24 mouse cellular contexts compared by ENCODE assay signal in genomic region chr7:43547666-43548065, GRCm38 (mm10). TPM values are rescaled to one million over a fixed set of nuclear protein-coding genes. Genes with fewer than 3 reads are reported as not detected.
A peak's percentile ranks its signal among the peaks of the same experiment; 100 is the strongest.
DNase-seq lines count a peak whose midpoint lies in the region; TF ChIP-seq lines count a peak whose summit lies in the region.
"Had no signal": no experiment of that assay in that cellular context is flagged by ENCODE, and none has a peak within 500 bp of the region (broad histone marks: within the 10 kb centered on the region; RNA-seq: fewer than 3 reads in every experiment).

No protein-coding gene starts in this region.

- TF ChIP-seq CTCF in cerebellum, adult 2 months (IDR thresholded peaks at IDR 0.05; ENCODE audit: borderline replicate concordance, insufficient read depth, low read depth, low read length): no peak

- no peak overlapping the region for H3K4me3 ChIP-seq in cerebellum, adult 2 months (replicated peaks; ENCODE audit: insufficient read depth, low read depth, low read length)
- H3K4me3 ChIP-seq: embryonic facial prominence, embryonic 12.5 days; hindbrain, embryonic 13.5 days; limb, embryonic 13.5 days had no signal

- peaks cover 15% of the 10 kb centered on the region for H3K4me1 ChIP-seq in cerebellum, adult 2 months (ENCODE audit: control insufficient read depth, insufficient read depth, low read length)
- H3K4me1 ChIP-seq: embryonic facial prominence, embryonic 12.5 days; hindbrain, embryonic 13.5 days; limb, embryonic 13.5 days had no signal

- 0 out of 2 replicates have a peak overlapping the region, but pooled peaks have one; percentile 20 for H3K27ac ChIP-seq in cerebellum, adult 2 months (ENCODE audit: insufficient read depth, low read length)
- H3K27ac ChIP-seq: embryonic facial prominence, embryonic 12.5 days; hindbrain, embryonic 13.5 days; limb, embryonic 13.5 days; liver, embryonic 14.5 days had no signal

- no peaks in the 10 kb centered on the region for H3K27me3 ChIP-seq in cerebellum, adult 2 months (ENCODE audit: control insufficient read depth, insufficient read depth, low read length)
- H3K27me3 ChIP-seq: embryonic facial prominence, embryonic 12.5 days; hindbrain, embryonic 13.5 days; limb, embryonic 13.5 days had no signal

- no peak for TF ChIP-seq POLR2A in cerebellum, adult 2 months (IDR thresholded peaks at IDR 0.05; ENCODE audit: borderline replicate concordance, insufficient read depth, low read length)

- peak; percentile 46 to 70 for DNase-seq in layer of hippocampus, adult 18-20 months (ENCODE audit: low spot score in 2 of 2)
- DNase-seq in layer of hippocampus, adult 11-12 months (ENCODE audit: low spot score): no peak
- peak; percentile 98 for DNase-seq in R1 (ENCODE audit: low read depth, low spot score)
- peak; percentile 60 to 77 for DNase-seq in cerebellum, adult 2 months
- DNase-seq in layer of hippocampus, postnatal 36 days: peak; percentile 15 to 40
- DNase-seq in testis, postnatal 10 days (ENCODE audit: low spot score): no peak
- DNase-seq in right cerebral cortex, postnatal 25 days: no peak
- DNase-seq: gastrocnemius, postnatal 36 days; heart, postnatal 14 days; kidney, postnatal 4 days; midbrain, embryonic 14.5 days; thymus, adult 18-20 months had no signal

- 16% methylated on average over 5 of the region's 5 CpGs for WGBS in cerebellum, adult 2 months

RNA-seq across cellular contexts. Expression of gene Cd33, which starts 3.4 kb away (rescaled TPM):
- 1 to 10 TPM; 2.9 to 4.6 TPM for total RNA-seq in layer of hippocampus, adult 18-20 months (2021)
- 1.9 and 2.4 TPM in 2 replicates for polyA plus RNA-seq in cerebellum, adult 2 months (2012; rRNA removed)
- total RNA-seq in layer of hippocampus, postnatal 36 days (2021): 1 to 10 TPM; 4.2 TPM

RNA-seq across cellular contexts. Expression of gene Zfp658, which starts 14.4 kb away (rescaled TPM):
- 1 to 10 TPM; 5.5 to 6.9 TPM for total RNA-seq in layer of hippocampus, adult 18-20 months (2021)
- 10.3 and 10.9 TPM in 2 replicates for polyA plus RNA-seq in cerebellum, adult 2 months (2012; rRNA removed)
- 1 to 10 TPM; 5.5 to 6.6 TPM for total RNA-seq in layer of hippocampus, postnatal 36 days (2021)

RNA-seq across cellular contexts. Expression of gene Zfp719, which starts 31.7 kb away (rescaled TPM):
- total RNA-seq in layer of hippocampus, adult 18-20 months (2021): 10 to 100 TPM; 18.5 to 19.1 TPM
- polyA plus RNA-seq in cerebellum, adult 2 months (2012; rRNA removed): 11.6 and 13.2 TPM in 2 replicates
- 10 to 100 TPM; 22.0 to 22.1 TPM for total RNA-seq in layer of hippocampus, postnatal 36 days (2021)

RNA-seq across cellular contexts. Expression of gene 4931406B18Rik, which starts 41.9 kb away (rescaled TPM):
- total RNA-seq in layer of hippocampus, adult 18-20 months (2021): not detected
- not detected in 2 replicates for polyA plus RNA-seq in cerebellum, adult 2 months (2012; rRNA removed)
- total RNA-seq in layer of hippocampus, postnatal 36 days (2021): not detected
- total RNA-seq: common myeloid progenitor, adult 5-6 weeks; gastrocnemius, postnatal 36 days; heart, postnatal 14 days; megakaryocyte, adult 5-6 weeks had no signal
- polyA plus RNA-seq: embryonic facial prominence, embryonic 12.5 days; heart, embryonic 11.5 days; hindbrain, embryonic 13.5 days; intestine, embryonic 14.5 days; kidney, embryonic 14.5 days; limb, embryonic 13.5 days; liver, embryonic 14.5 days; lung, embryonic 16.5 days; midbrain, embryonic 14.5 days; urinary bladder, adult 2 months had no signal

RNA-seq across cellular contexts. Expression of gene Iglon5, which starts 57.8 kb away (rescaled TPM):
- total RNA-seq in layer of hippocampus, adult 18-20 months (2021): 10 to 100 TPM; 21.4 to 23.2 TPM
- 79.6 and 82.4 TPM in 2 replicates for polyA plus RNA-seq in cerebellum, adult 2 months (2012; rRNA removed)
- 10 to 100 TPM; 22.7 to 23.6 TPM for total RNA-seq in layer of hippocampus, postnatal 36 days (2021)
- total RNA-seq: common myeloid progenitor, adult 5-6 weeks; megakaryocyte, adult 5-6 weeks; neutrophil, adult 5-6 weeks had no signal

Comparison
In these comparisons a context has a peak if more than half of its experiments do, and no peak if none do; other contexts are left out.
1. DNase-seq: peak in layer of hippocampus, adult 18-20 months (2 of 2), R1 (single experiment), cerebellum, adult 2 months (2 of 2) and layer of hippocampus, postnatal 36 days (2 of 2); none in layer of hippocampus, adult 11-12 months (single experiment), testis, postnatal 10 days (single experiment) and right cerebral cortex, postnatal 25 days (single experiment).